Mouse (Mus musculus) activated CD4-positive, CD25-positive, alpha-beta regulatory T cell, adult 4 months (primary cell): ENCODE results near the gene Pgbd5. TPM values are rescaled to one million over a fixed set of nuclear protein-coding genes. Genes with fewer than 3 reads are reported as not detected.

Experiments
- ATAC-seq: one replicate; pipeline ENCODE4 v1.8.0; 2017
- polyA plus RNA-seq, 2 experiments: library from polyadenylated mRNA; unstranded; fragments of 100-300 nt; shearing (Covaris generic); gene quantifications; one replicate each; pipeline ENCODE4 v1.2.1; 2017

Gene Pgbd5
- polyA plus RNA-seq, 2 experiments from 2014 or later, result not detected

DNA sequence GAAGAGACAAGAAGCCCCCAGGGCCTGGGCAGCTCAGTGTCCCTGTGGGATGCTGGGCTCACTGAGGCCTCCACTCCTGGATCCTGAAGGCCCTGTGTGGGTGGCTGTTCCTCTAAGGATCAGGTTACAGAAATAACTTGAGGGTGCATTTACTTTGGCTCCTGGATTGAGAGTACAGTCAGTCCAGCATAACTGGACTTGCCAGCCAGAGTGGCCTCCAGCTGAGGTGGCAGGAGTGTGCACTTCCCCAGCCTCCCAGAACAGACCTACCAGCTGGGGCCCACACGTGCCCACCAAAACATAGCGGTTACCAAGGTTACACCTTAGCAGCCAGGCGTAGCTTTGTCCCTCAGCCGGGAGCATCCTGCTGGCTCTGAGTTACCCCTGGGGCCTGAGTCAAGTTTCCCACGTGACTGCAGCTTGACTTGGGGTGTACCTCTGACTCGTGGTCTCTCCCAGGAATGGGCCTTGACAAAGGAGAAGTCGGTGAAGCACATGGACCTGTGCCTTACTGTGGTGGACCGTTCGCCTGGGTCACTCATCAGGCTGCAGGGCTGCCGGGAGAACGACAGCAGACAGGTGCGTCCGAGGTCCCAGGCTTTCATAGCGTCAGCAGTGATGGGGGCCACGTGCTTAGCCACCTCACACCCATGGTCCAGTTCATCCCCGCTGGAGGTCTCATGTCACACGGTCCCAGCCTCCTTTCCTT is 98.9 kb downstream of the Pgbd5 start:
- ATAC-seq, result no peak

DNA sequence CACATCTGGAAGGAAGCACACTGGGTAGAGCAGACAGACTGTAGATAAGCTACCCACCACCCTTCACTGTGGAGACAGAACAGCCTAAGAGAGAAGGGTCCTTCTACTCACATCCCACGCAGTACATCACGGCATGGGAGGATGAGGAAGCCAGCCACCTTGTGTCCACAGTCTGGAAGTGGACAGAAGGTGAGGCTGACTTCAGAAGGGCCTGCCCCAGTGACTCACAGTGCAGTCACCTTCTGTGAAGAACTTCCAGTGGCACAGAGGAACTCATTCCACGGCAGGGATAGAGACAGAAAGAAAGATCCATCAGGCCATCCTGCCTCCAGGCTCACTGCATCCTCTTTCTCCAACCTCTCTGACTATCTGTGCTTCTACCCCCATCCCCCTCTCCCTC is 99.7 kb downstream of the Pgbd5 start:
- no peak for ATAC-seq

DNA sequence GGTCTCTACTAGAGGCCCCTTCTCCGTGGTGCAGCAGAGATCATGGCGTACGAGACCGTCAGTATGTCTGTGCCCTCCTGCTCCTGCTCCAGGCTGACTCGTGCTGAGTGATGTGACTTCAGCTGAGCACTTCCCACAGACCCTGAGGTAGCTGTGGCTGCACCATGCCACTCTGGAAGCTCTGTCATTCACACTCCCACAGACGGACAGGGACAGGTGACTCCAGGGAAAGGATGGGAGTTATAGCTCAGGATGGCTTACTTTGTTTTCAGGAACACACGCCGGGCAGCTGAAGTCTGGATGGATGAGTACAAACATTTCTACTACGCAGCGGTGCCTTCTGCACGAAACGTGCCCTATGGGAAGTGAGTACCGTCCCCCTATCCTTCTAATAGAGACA is 103.2 kb downstream of the Pgbd5 start:
- ATAC-seq, result no peak

DNA sequence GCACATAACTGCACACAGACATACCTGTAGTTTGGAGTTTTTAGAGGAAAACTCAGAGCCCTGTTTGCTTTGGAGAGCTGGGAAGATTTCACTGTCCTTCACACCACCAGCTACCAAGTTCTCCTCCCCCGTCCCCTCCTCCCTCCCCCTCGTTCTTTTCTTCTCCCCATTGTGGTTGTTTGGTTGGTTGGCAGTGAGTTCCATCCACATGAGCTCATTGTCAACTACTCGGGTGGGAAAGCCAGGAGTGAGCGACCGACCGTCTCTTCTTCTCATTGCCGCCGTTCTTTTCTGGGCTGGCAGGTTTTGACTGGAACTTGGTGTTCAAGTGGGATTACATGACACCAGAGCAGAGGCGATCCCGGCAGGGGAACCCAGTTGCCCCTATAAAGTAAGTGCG is 107.8 kb downstream of the Pgbd5 start:
- no peak for ATAC-seq

DNA sequence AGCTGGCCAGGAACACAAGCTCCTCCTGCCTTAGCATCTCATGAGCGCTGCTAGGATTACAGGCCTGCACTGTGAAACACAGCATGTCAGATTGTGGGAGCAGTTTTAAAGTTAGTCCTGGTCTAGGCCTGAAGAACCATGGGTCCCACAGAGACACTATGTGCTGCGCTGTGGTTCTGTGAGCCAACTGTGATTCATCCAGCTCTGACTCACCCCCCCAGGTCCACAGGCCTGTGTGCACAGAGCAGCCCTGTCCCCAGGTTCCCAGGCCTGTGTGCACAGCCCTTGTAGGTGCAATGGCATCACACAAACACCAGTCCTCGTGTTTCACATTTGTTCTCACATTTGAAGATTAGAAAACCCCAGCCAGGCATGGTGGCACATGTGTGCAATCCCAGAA is 108.4 kb downstream of the Pgbd5 start:
- no peak for ATAC-seq

DNA sequence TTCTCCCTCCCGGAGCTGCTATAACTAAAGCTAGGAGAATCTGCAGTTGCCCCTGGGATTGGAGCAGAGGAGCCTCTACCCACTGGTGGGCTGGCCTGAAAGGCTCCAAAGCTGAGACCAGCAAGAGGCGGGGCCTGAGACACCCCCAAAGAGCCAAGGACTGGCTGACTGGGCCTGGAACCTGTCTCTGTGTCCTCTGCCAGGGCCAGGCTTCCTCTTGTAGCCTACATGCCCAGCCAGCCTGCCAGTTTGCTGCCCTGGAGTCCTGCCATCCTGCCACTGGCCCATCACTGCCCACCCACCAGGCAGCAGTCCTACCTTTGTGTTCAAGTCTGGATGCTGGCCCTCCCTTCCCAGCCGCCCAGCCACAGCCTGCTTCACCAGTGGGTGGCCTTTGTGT is 109.0 kb downstream of the Pgbd5 start:
- no peak for ATAC-seq

DNA sequence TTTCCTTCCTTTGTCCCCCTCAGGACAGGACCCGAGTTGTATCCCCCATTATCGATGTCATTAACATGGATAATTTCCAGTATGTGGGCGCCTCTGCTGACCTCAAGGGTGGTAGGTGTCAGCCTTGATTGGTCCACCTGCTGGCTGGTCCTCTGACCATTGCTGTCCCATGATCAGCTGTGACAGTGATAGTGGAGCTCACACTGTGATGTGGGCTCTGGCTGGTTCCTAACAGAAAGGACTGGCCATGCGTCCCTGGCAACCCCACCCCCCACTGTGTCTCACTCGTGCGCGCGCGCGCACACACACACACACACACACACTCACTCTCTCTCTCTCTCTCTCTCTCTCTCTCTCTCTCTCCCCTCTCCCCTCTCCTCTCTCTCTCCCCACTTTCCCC is 109.8 kb downstream of the Pgbd5 start:
- no peak for ATAC-seq

DNA sequence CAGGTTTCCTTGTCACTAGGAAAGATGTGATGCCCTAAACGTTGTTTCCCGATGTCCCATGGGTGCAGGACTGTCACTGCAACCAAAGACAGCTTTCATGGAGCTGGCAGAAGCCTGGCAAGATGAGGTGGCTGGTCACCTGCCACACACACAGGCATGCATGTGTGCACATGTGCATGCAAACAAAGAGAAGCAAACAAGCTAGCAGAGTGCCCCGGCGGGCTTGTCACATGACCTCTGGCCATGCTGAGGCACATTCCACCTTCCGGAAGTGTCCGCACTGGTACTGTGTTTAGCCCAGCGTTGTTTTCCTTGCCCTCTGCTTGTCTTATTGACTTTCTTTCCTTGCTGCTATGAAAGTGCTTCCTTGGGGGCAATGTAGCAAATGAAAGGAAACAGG is 111.2 kb downstream of the Pgbd5 start:
- ATAC-seq, result no peak

DNA sequence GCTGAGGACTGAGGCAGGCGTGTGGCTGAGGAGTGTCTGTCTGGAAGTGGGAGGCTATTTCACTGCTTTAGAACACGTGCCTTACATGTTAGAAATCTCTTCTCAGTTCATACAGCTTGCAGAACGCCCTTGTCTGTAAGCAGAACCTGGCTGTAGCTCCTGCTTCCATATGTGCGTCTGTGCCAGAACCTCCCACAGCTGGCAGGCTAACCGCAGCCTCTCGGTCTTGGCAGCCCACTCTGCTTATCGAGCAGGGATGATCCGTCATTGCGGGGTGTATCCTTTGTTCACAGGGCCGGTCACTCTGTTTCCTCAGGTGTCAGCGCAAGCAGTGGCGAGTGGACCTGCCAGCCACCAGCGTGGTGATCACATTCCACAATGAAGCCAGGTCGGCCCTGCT is 116.1 kb downstream of the Pgbd5 start:
- ATAC-seq, result no peak

DNA sequence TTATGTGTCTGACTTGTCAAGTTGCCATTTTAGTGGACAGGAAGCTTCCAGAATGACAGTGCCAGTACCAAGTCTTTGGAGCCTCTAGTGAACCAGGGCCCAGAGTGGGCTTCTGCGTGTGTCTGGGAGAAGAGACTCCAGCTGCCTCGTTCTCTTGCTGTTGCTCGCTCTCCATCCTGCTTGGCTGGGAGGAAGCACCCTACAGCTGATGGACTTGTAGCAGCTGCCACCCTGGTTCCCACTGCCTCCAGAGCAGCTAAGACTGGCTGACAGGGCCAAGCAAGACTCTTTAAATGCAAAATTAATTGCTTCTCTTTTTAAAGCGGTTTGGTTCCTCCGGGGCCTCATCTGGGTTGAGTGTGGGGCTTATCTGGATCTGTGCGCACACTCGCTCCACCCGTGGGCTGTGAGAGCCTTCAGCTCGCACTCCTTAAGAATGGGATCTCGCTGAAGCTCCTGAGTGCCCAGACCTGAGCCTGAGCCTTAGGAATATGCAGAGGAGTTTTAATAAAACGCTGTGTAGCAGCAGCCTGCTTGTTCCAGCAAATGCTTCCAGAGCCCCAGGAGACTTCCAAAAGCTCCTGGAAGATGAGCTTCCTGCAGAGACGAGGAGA is 118.1 kb downstream of the Pgbd5 start:
- ATAC-seq, result no peak

DNA sequence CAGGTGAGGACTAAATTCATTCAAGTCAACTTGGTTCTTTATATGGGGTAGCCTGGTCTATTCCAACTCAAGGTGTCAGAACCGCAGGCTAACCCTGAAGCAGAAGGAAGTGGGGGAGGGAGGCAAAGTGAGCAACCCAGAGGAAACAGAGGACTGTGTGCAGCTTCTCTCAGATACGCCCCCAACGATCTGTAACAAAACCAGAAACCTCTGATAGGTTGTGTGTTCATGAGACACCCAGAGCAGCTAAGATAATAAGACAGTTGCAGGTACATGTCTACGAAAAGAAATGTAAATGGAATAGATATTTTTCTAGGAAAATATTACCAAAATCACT is 120.2 kb downstream of the Pgbd5 start:
- no peak for ATAC-seq

Other genes starting within 250 kb of the Pgbd5 start
- gene Galnt2, start 208.3 kb downstream of the Pgbd5 start, polyA plus RNA-seq, result 10 to 100 TPM; 18.2 to 20.1 TPM
- 10 to 100 TPM; 38.3 to 44.1 TPM for gene Cog2, start 81.1 kb upstream of the Pgbd5 start, polyA plus RNA-seq
- gene Agt, start 130.0 kb upstream of the Pgbd5 start, polyA plus RNA-seq, result not detected
- not detected for gene Capn9, start 136.5 kb upstream of the Pgbd5 start, polyA plus RNA-seq
- 1 to 10 TPM in 1 of 2 experiments, under 1 TPM in 1; 0.82 to 1.3 TPM for gene 2310022B05Rik, start 223.7 kb upstream of the Pgbd5 start, polyA plus RNA-seq